Mouse (Mus musculus) CH12.LX (cell line): Measurements from ENCODE around the gene Capn2.

ENCODE experiments used
- CTCF ChIP-seq, 2 experiments: IDR thresholded peaks in 1 of 2; conservative IDR thresholded peaks in 1 of 2; 2 replicates each; pipeline ENCODE4 v1.5.1; 2011 to 2012; ENCODE audit warnings: low read depth in 2 of 2, low read length in 2 of 2, improper control_type of control experiment in 1 of 2, inconsistent platforms in 1 of 2, mild to moderate bottlenecking in 1 of 2, moderate library complexity in 1 of 2
- KAT2A ChIP-seq: IDR thresholded peaks from 2 replicates; pipeline ENCODE4 v1.6.1; 2012; ENCODE audit warnings: low read length, improper control_type of control experiment, inconsistent platforms; ENCODE audit not compliant: insufficient replicate concordance
- MAFK ChIP-seq: IDR thresholded peaks from 2 replicates; pipeline ENCODE4 v1.6.1; 2011; ENCODE audit warnings: low read length, improper control_type of control experiment; ENCODE audit not compliant: insufficient replicate concordance
- POLR2A ChIP-seq: IDR thresholded peaks from 2 replicates; pipeline ENCODE4 v1.6.1; 2011; ENCODE audit warnings: low read depth, mild to moderate bottlenecking, improper control_type of control experiment, low read length

DNA sequence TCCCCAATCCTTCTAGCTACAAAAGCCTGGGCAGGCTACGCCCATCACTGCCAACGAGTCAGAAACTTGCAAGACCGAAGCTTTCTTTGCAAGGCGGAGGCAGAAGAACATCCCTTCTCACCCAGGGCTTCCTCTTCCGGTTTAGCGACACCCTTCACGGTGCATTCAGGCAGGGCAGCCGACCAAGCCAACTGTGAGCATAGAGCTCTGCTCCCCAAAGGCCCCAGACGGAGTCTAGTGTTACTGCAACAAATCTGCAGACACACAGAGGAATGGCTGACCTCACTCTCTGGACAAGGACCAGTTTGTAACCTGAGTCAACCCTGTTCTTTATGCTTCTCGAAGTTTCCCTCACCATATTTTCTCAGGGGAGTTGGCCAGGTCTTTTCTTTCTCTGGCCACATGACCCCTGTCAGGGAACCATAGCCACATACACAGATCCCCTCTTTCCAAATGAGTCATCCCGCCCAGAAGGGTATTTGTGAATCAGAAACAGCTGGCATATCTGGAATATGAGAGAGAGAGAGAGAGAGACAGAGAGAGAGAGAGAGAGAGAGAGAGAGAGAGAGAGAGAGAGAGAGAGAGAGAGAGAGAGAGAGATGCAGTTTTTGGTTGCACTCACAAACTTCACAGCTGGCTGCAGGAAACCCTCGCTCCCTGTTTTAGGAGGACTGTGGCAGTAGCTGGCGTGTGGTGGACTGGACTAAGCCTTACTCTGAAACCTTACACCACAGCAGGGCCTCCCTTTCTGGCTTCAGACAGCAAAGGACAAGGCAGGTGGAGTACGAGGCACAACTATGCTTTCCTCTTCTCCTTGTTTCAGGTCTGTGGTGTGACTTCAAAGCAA, 2.9 kb upstream of the Capn2 start:
- TF ChIP-seq MAFK (no peak), KAT2A (no peak), CTCF (conservative IDR thresholded peaks at IDR 0.05 in 1 of 2, IDR thresholded peaks at IDR 0.05 in 1 of 2; ENCODE audit: low read depth in 2 of 2, low read length in 2 of 2) (no peak), POLR2A (peak; percentile 75)
